Mouse (Mus musculus) lung, postnatal 14 days (tissue): ENCODE measurements around the gene Sfr1.

Source experiments
- DNase-seq: peaks from one replicate; pipeline ENCODE4 v3.0.0; 2021

The Sfr1 gene

GRCm38 (mm10) chr19:47731071-47731881, at the start of gene Sfr1:
Gene Sfr1 (plus strand): TSS chr19:47731682.
- DNase-seq = peak; percentile 99

DNA sequence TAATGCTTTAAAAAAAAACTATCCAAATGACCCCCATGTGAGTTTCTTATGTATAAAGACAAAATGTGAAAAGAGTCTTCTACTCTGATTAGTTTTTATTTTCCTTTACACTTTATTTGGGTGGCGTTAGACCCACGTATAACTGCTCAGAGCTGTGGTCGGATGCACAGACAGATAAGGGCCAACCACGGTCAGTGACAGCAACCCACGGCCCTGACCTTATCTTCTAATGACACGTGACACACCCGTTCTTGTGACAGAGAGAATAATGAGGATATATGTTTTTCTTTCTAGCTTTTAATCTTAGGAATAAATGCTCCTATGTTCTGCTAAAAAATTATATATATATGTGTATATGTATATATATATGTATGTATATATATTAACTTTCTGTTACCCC, 41.9 kb upstream of the Sfr1 start:
- no peak for DNase-seq

DNA sequence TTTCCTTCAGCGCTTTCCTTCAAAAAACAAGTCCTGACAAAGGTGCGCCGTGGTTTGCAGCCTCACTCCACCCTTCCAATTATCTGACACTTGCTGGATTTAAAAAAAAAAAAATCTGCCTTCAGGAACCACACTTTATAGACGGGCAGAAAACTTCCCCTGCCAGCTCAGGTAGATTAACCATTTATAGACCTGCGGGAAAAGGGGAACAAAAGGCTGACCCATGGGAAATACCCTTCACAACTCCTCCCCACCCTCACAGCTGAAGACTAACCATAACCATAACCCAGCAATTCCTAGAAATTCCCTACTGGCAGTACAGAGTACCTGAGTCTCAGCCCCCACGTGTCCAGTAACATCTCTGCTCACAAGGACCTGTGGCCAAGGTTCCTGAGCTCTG, 39.5 kb upstream of the Sfr1 start, which contains the start of gene Col17a1:
Gene Col17a1 (minus strand): TSS at position 101 of the 400 bp plus-strand sequence.
- DNase-seq = no peak

DNA sequence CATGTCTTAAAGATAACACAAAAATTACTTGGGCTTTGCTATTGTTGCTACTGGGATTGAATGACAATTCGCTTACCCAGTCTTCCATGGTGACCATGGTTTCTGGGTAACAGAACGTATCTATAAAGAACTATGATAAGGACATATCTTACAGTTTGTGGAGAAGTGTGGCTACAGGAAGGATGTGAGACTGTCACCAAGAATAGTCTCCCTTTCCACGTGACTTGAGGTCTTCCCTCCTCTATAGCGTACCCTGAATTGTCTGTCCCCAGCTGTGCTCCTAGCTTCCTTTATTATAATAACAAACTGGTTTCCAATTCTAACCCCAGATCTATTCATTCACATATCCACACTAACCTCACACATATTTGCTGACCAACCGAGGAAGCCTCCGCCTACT, 35.8 kb upstream of the Sfr1 start:
- DNase-seq = no peak

DNA sequence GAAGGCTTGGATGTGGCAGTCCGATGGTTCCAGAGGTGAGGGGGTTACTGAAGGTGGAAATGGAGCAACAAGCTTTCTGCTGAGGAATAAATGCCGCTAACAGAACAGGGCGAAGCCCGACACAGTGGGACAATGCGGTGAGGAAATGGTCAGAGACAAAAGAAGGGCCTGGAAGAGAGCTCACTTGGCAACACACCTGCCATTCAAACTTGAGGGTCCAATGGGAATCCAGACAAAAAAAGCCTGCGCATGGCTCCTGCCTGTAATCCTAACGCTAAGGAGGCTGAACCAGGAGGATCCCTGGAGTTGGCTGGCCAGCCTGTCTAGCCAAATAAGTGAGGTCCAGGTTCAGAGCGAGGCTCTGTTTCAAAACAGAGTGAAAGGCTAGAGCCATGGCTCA, 35.1 kb upstream of the Sfr1 start:
- no peak for DNase-seq

DNA sequence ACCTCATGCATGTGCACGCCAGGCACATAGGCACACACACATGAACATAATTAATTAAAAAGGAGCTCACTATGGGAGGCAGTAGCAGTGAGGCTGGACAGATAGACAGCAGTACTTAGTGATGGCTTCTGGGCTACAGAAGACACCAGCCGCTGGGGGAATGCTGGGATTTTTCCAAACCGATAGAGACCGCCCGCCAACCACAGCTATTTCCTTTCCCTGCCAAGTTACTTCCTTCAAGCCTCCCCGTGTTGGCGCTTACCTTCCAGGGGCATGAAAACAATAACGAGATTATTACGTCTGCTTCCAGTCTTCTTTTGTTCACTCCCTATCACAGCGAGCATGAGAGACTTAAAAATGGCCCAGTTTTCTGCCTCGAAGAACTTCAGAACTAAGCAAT, 34.4 kb upstream of the Sfr1 start:
- no peak for DNase-seq

DNA sequence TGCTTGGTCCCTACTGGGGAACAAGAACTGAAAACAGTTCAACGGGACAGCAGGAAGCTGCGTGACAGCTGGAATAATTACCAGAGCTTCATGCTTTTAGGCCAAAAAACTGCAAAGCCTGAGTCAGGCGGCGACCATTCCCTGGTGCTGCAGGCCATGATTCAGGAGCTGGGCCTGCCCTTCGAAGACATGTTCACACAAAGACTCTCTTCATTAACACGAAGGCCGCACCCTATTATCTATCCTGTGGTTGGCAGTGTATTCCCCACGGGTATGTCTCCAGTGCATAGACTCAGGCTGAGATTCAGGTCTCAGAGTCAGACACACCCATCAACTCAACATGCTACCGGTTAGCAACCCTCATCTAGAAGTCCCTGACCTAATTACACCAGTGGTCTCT, 33.2 kb upstream of the Sfr1 start:
- DNase-seq = no peak

DNA sequence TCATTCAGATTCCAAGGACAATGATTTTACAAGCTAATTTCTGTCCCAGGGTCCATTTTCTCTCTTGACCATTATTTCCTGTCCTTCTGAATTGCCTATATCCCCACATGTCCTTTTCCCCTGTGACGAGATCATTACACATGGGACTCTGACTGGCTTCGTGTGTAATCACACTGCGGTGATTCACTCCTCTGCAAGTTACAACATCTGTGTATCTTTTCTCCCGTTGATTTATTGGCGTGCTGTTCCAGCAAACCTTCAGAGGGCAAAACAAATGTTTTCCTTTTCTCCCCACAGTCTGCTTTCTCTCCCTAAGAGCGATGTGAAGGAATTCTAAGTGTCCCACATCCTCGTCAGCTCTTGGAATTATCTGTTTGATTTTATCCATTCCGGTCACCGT, 31.7 kb upstream of the Sfr1 start:
- no peak for DNase-seq

DNA sequence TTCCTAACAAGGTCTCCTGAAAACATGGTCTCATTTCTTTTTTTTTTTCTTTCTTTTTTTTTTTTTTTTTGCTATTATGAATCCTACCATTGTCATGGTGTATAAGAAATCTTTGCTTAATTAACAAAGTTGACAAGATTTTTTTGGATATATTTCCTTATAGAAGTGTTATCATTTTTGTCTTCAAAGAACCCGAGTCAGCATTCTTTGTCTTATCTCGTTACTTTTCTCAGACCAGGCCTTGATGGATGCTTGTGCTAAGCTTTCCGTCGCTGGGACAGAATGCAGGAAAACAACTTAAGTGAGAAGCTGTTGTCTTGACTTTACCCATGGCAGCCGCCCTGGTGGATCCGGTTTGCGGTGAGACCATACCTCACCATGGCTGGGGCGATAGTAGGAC, 31.0 kb upstream of the Sfr1 start:
- no peak for DNase-seq

DNA sequence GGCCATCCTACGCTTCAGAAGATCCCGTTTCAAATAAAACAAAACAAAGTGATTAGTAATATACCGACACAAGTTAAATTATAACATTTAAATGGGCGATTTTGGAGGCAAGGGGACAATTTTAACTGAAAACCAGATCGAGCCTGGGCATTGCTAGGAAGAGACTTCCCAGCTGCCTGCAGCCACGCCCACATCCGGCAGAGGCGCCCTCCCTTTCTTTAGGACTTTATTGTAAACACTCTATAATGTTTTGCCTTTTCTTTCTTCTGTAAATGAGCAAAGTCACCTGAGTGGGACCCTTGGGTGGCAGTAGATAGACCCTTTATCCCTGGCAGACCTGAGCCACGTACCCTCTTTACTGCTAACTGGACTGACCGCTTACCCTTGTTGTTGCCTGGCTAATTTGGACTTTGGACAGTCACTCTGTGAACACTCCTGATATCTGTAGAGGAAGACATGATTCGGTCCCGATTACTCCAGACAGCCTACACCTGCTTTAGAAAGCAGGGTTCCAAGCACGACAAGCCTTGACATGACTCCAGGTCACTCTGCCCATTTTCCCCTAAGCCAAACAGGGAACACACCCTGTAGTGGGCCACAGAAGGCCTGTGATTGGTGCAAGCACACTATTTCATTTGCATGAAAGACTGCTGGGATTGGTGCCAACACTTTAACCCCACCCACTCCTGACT, 26.3 kb upstream of the Sfr1 start:
- no peak for DNase-seq

DNA sequence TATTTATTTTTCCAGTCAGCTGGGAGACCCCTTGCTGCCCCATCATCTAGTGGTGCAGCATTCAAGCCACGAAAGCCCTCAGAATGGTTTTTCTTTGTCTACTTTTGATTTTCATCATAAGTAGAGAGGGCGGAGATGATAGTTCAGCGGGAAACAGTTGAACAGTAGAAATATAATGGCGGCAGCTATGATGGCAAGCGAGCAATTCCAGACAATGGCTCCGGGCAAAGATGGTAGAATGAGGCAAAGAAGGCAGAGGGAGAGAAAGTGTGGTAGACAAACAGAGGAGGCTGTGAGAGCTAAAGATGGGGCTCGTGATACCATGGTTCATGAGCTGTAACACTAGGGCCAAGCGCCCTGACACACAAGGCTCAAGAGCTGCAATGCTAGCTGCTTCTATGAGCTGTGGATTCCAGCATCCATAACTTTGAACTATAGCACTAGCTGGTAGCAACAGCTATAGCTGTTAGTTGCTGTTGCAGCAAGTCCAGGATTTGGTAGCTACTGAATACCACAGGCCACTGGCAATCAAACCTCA, 25.6 kb upstream of the Sfr1 start:
- no peak for DNase-seq

DNA sequence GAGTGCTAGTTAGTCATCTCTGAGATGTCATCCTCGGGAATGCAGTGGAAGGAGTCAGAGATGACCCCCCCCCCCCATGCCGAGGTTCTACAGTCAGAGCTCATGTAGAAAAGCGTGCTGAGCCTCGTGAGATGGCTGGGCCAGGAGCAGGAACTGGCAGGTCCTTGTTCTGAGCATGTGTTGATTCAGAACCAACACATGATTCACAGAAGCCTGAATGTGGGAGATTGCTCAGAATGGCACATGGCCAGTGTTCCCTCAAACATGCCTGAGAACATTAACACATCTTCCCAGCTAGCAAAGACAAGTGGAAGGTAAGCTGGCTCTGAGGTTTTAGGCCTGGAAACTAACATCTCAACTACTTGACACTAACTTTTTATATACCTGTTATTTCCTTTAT, 21.1 kb upstream of the Sfr1 start:
- no peak for DNase-seq

DNA sequence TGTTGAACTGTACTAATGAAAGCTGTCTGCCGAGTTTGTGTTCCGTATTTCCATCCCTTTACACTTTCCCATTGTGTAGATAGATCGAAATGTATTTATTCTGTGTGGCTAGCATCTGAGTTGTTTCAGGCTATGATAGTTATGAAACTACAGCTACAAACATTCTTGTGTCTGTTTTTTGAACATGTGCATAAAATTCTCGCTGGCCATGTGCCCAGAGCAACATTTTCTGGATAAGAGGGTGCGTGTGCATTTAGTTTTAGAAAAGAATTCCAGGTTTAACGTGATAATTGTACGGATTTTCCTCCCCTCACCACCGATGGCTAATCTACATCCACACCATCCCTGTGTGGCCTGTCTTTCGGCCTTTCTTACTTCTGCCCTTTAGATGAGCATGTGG, 18.0 kb upstream of the Sfr1 start:
- no peak for DNase-seq

DNA sequence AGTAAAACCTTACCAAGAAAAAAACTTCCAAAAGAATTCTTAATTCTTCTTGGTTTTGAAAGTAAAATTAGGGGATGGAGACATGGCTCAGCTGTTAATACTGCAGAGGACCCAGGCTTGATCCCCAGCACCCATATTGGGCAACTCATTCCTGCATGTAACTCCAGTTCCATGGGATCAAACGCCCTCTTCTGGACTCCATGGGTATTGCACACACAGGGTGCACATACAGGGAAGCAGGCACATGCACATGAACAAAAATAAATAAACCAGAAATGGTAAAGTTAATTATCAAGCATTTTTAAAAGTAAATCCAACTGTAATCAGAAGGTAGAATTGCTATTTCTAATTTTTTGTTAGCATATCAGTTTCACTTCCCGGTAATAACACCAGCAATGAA, 15.3 kb upstream of the Sfr1 start:
- DNase-seq = no peak

- DNase-seq = no peak
These were observed 12.3 kb upstream of the Sfr1 start for GRCm38 (mm10) chr19:47719147-47719546.

- DNase-seq = no peak
These were observed 9.0 kb upstream of the Sfr1 start for GRCm38 (mm10) chr19:47722471-47722870.

DNA sequence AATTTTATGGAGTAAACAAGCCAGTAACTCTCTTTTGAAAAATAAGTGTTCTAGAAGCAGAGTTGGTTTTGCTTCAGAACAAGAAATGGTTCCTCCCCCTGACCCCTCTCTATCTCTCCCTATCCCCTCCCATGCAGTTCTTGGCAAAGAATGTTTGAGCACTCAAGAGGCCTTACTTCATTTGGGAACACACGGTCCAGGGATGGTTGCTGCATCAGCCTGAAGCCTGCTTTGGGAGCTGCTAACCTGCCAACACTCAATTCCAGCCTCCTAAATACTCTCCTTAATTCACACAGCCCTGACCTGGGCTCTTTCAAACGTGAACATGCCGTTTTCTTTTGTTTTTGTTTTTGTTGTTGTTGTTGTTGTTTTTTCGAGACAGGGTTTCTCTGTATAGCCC, 6.6 kb upstream of the Sfr1 start:
- no peak for DNase-seq

DNA sequence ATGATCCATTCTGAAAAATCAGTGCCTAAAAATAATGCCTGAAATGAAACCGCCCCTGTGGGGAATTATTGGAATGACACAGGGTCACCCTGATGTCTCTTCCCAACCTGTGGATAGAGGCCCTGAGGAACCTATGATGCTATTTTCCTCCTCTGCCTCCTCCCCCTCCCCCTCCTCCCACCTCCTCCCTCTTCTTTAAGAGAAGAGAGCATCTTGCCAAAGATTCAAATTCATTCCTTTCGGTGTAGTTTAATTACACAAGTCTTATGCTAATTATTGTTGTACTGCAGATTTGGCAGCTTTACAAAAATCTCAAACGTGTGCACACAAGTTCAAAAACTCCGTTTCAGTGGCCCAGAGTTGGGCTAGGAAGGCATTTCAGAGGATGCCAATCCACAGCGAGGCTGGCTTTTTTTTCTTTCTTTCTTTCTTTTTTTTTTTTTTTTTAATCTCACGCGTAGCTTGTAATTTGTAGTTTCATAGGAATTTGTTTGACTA, 5.8 kb upstream of the Sfr1 start:
- DNase-seq = no peak

DNA sequence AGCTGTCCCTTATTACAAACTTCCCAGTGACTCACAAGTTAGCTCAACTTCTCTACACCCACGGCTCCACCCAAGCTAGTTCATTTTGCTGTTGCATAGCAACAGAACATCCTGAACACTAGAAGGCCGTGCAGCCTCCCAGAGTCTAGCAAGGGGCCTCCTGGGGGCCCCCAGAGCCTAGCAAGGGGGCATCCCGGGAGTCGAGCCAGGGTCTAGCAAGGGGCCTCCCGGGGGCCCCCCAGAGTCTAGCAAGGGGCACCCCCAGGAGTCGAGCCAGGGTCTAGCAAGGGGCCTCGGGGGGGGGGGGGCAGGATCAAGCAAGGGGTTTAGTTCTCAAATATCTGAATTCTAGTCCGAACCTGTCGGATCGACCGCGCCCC, 801 bp upstream of the Sfr1 start:
- DNase-seq = peak; percentile 67

DNA sequence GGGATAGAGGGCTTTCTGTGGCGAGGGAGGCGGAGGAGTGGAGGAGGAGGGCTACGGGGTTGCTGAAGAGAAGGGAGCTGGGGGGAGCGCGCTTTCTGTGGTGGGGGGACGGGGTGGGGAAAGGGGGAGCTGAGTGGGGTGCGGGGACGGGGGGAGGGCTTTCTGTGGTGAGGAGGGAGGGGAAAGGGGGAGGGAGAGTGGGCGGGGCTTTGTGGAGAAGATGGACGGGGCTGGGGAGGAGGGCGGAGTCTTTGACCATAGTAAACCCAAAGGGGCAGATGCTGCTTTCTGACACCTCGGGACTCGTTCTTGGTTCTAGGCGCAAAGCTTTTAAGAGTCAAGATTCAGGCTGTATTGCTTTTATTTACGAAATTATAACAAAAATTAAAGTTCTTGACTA, 449 bp downstream of the Sfr1 start:
- peak; percentile 75 for DNase-seq

GRCm38 (mm10) chr19:47747072-47747471, 15.6 kb downstream of the Sfr1 start:
- no peak for DNase-seq

DNA sequence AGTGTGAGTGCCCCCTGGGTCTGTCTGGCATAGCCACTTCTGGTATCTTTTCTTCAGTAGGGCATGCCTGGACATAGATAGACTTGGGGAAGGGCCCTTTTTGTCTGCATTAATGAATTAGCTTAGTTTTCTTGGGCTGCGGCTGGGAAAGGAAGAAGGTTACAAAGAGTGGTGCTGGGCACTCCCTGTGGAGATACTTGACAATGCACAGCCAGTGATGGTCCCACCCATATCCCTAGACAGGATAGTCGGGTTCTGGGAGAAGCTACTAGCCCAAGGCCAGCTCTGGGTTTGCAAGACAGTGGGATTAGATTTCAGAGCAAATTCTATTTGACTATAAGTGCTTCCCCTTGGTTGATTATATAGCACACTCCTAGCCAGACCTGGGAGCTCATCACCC, 17.5 kb downstream of the Sfr1 start:
- DNase-seq = no peak

DNA sequence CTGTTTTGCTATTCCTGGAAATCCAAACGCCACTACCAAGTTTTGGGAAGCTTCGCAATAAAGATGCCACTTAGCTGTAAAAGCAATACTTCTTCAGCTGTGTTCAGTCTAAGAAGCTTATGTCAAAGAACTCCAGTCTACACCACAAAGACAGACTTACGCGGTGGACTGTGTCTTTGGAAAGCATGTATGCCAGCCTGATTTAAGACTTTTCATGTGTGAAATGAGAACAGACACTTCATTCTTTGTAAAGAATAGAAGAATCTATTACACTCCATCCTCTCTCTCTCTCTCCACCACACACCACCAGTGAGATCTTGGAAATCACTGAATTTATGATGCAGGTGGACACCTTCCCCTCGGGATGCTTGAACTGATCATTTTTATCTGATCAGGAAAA, 18.9 kb downstream of the Sfr1 start:
- no peak for DNase-seq

DNA sequence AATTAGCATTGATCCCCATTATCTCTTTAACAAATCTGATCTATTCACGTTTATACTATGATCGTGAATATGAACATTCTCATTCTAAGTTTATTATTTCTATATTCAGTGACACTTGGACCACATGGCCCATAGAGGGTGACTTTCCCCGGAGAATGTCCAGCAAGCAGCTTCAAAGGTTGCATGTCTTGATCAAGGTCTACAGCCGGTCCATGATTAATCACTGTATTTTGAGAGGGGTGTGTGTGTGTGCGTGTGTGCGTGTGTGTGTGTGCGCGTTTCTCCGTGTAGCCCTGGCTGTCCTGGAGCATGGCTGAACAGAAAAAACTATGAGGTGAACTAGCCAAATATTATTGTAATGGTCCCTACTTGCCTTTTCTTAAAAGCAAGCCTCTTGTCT, 21.0 kb downstream of the Sfr1 start:
- DNase-seq = no peak
